Mouse (Mus musculus) embryonic fibroblast, embryonic 13.5 days (primary cell): ENCODE data around the gene Srp68. TPM values are rescaled to one million over a fixed set of nuclear protein-coding genes. Genes with fewer than 3 reads are reported as not detected.

Experiments used
- H3K27ac ChIP-seq: 2 replicates; pipeline ENCODE4 v1.5.1; 2012; ENCODE audit warnings: low read length, control low read depth, inconsistent platforms; ENCODE audit not compliant: insufficient read depth
- H3K4me1 ChIP-seq: 2 replicates; pipeline ENCODE4 v1.6.1; 2011; ENCODE audit warnings: low read length; ENCODE audit not compliant: control insufficient read depth, insufficient read depth
- H3K4me3 ChIP-seq: 2 replicates; pipeline ENCODE4 v1.5.1; 2011; ENCODE audit warnings: mild to moderate bottlenecking, control low read depth, low read length; ENCODE audit not compliant: insufficient read depth
- CTCF ChIP-seq: IDR thresholded peaks from 2 replicates; pipeline ENCODE4 v1.5.1; 2011; ENCODE audit warnings: mild to moderate bottlenecking, control low read depth, low read length, moderate library complexity, borderline replicate concordance; ENCODE audit not compliant: insufficient read depth
- POLR2A ChIP-seq: IDR thresholded peaks from 2 replicates; pipeline ENCODE4 v1.6.1; 2011; ENCODE audit warnings: low read depth, mild to moderate bottlenecking, control low read depth, low read length, moderate library complexity
- polyA plus RNA-seq: library from polyadenylated mRNA; stranded (reverse); fragments of >200 nt; gene quantifications from 2 replicates; pipeline ENCODE4 v1.2.4, GENCODE M21; 2011; ENCODE audit warnings: low read depth; ENCODE audit not compliant: missing spikeins, insufficient read length

Srp68 gene
- polyA plus RNA-seq, 1 experiment, result 71.4 TPM

DNA sequence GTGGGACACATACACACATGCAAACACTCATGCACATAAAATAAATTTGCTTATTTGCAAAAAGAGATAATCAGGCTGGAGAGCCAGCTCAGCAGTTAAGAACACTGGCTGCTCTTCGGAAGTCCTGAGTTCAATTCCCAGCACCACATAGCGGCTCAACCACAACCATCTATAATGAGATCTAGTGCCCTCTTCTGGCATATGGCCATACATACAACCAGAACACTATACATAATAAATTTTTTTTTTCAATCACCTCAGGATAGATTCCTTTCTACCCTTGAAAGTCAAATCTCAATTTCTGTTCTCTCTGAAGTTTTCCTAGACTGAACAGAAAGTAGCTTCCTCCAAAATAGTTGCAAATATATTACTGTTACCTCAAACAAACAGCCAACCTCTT, 31.4 kb upstream of the Srp68 start:
- no peak overlapping the region for H3K27ac ChIP-seq
- peak overlapping the region; percentile 91; the same call in 1 of the 2 replicates for H3K4me3 ChIP-seq
- H3K4me1 ChIP-seq, result no peaks in the 10 kb centered on the region
- TF ChIP-seq POLR2A (no peak), CTCF (no peak)

DNA sequence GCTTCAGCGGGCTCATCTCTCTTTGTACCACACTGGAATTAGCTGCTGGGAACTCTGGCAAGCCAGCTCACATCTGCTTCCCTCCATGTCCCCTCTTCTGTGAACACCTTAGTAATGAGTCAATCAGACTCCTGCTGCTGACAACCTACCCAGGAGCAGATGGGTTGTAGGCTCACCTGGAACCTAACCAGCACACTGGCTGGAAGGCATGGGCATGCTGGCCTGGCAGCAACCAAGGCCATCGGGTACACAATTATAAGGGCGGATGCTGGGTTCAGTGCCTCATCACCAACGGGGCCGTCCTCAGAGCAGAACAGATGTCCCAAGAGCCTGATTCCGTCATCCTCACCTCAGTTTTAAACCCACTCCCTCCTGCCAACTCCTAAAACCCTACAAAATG, 24.6 kb upstream of the Srp68 start:
- H3K4me1 ChIP-seq, result no peaks in the 10 kb centered on the region
- H3K27ac ChIP-seq, result no peak overlapping the region
- TF ChIP-seq CTCF (no peak), POLR2A (no peak)
- no peak overlapping the region for H3K4me3 ChIP-seq

DNA sequence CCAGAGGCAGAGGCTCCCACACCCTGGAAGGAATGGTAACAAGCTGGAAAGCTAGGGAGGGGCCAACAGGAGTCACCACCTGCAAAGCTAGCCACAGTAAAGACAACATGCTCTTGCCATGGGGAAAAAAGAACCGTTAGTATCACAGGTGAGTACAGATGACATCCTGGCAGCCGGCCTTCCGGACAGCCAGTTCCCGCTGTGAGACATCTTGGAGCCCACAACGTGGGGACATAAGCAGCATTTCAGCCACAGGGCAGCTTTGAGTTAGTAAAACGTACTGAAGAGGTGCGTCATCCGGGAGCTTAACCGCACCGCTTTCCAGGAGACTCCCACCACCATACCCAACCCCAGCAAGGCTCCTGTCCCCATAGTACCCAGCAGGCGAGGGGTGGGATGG, 24.2 kb upstream of the Srp68 start:
- Histone ChIP-seq H3K4me3 (no peak overlapping the region), H3K27ac (no peak overlapping the region), H3K4me1 (no peaks in the 10 kb centered on the region)
- no peak for TF ChIP-seq POLR2A
- no peak for TF ChIP-seq CTCF

DNA sequence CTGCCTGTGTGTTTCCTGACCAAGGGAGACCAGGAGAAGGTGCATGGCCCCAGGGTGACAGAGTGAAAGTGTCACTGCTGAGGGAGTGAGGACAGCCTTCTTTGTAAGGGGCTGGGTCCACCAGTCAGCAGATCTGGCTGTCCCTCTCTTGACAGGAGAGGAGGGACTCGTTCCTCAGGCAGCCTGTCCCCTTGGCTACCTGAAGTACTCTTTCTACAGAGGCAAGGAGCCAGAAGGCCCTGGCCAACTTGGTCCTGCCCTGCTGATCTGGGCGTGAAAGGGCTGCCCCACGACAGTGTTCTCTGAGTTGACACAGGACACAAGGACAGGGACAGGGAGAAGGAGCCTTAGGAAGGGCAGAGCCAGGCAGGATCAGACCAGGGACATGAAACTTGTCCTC, 23.0 kb upstream of the Srp68 start:
- TF ChIP-seq POLR2A (no peak), CTCF (no peak)
- Histone ChIP-seq H3K27ac (no peak overlapping the region), H3K4me3 (no peak overlapping the region), H3K4me1 (no peaks in the 10 kb centered on the region)

DNA sequence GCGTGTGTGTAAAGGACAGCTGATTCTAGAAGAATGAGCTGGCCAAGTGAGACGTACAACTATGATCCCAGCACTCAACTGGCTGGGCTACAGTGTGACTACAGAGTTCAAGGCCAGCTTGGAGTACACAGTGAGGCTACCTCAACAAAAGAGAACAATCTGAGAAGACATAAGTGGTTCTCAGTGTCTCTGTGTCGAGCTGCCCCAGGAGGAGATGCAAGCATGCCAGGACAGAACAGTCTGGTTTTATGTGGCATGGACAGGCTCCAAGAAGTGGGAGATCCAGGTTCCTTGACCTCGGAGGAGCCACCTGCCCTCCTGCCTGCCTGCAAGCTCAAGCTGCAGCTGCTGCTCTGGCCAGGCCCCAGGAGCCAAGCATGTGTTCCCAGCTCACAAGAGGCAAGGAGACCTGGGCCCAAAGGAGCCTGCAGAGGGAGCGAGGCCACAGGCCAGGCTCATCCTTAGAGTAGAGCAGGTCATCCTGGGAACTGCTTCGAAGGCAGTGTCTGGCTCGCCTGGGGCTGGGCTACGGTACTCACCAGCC, 22.2 kb upstream of the Srp68 start:
- Histone ChIP-seq H3K4me3 (no peak overlapping the region), H3K4me1 (no peaks in the 10 kb centered on the region), H3K27ac (no peak overlapping the region)
- TF ChIP-seq POLR2A, result no peak
- TF ChIP-seq CTCF, result no peak

DNA sequence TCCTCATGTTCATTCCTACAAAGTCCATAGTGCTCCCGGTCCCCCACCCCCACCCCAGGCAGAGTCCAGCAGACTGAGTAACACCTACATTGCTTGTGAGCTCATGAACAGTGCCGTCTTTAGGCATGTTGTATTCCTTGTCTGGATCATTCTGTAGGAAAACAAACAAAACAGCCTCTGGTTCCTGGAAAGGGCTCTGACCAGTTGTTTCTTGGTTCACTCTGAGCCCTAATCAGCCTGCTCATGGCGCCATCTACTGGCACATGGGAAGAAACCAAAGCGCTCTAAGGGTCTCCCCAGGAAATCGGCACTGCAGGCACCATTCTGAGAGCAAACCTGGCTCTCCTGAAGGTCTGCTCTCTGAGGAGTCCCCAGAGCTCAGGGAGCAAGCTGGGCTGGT, 20.3 kb upstream of the Srp68 start:
- H3K4me1 ChIP-seq, result no peaks in the 10 kb centered on the region
- H3K27ac ChIP-seq, result no peak overlapping the region
- TF ChIP-seq POLR2A, result no peak
- TF ChIP-seq CTCF, result peak; percentile 66; the same call in 1 of the 2 replicates
- H3K4me3 ChIP-seq, result no peak overlapping the region

DNA sequence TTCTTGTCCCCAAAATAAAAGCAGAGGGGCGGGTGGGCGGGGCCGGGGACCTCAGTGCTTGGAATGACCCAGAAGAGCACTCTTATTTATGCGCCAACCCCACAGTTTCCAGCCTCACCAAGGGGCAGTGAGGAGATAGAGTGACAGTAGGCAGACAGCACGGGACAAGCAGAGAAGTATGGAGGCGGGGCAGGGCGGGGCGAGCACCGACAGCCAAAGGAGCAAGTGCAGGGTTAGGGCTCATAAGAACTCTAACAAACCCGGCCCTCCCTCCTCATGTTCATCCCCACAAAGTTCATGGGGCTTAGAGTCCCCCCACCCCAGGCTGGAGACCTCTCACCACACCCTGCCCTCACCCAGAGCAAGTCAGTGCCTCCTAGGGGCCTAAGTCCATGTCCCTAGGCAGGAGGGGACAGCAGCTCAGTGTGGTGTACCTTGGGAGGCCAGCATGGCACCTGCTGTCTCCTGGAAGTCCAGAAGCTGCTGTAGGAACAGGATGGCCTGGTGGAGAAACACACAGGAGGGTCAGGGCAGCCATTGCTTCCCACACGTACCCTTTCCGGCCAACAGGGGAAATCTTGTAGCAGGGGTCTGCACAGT, 19.6 kb upstream of the Srp68 start:
- no peak overlapping the region for H3K27ac ChIP-seq

DNA sequence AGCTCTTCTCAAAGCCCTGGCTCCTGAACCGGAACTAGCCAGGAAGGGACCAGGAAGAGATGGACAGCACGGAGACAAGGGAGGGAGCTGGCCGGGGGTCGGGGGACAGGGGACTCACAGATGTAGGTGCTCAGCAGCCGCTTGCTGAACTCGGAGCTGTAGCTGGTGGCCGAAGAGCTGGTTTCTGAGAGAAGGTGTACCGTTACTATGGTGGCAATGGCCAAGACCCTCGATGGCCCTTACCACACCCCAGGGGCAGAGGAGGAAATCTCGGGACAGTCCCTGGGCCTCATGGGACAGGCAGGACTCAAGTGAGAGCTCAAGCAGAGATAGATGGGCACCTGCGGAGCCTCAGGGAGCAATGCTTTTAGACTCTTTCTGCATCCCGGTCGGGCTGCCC, 18.4 kb upstream of the Srp68 start:
- Histone ChIP-seq H3K27ac (no peak overlapping the region), H3K4me1 (no peaks in the 10 kb centered on the region), H3K4me3 (no peak overlapping the region)
- TF ChIP-seq CTCF (no peak), POLR2A (no peak)

More for the DNA sequence above, 19.6 kb upstream of the Srp68 start:
- H3K4me1 ChIP-seq, result no peaks in the 10 kb centered on the region
- H3K4me3 ChIP-seq, result no peak overlapping the region
- TF ChIP-seq POLR2A, result no peak
- TF ChIP-seq CTCF, result no peak

DNA sequence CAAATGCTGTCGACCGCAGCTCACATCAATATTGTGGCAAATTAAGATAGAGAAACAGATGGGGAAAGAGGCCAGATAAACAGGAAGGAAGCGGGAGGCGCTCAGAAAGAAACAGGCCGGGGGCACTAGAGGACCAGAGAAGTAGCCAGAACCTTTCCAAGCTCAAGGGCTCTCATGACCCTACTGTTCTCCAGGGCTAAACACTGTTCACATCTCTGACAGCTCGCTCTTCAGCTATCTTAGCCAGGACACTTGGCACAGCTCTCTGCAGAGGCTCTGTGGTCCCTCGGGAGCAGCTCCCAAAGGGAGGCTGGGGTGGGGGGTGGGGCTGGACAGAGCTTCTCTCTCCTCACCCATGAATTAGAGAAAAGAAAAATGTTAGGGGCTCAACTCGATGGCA, 16.5 kb upstream of the Srp68 start:
- H3K4me1 ChIP-seq, result no peaks in the 10 kb centered on the region
- no peak overlapping the region for H3K27ac ChIP-seq
- H3K4me3 ChIP-seq, result no peak overlapping the region
- TF ChIP-seq POLR2A, result no peak
- no peak for TF ChIP-seq CTCF

DNA sequence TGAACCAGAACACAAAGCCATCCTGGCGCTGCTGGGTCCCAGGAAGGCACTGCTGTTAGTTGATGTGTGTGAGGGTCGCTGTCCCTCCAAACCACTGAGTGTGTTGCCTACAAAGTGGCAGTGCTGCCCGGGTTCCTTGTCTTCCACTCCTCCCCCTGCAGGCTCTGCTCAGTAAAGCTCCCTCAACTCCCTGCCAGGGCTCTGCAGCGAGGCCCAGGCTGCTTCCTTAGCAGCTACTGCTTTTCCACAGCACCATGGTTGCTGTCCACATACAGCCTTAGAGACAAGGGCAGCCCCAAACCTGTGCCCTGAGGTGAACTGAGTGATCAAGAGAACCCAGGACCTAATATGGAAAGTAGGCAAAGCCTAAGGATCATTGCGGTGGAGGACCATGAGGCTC, 13.3 kb upstream of the Srp68 start:
- Histone ChIP-seq H3K4me3 (no peak overlapping the region), H3K27ac (no peak overlapping the region), H3K4me1 (no peaks in the 10 kb centered on the region)
- no peak for TF ChIP-seq POLR2A
- TF ChIP-seq CTCF, result no peak
